Mouse (Mus musculus): ENCODE measurements around the gene Cdh26. TPM values are rescaled to one million over a fixed set of nuclear protein-coding genes. Genes with fewer than 3 reads are reported as not detected.

Gene Cdh26
- polyA plus RNA-seq, 1 experiment from 2014 or later = 0.07 TPM

DNA sequence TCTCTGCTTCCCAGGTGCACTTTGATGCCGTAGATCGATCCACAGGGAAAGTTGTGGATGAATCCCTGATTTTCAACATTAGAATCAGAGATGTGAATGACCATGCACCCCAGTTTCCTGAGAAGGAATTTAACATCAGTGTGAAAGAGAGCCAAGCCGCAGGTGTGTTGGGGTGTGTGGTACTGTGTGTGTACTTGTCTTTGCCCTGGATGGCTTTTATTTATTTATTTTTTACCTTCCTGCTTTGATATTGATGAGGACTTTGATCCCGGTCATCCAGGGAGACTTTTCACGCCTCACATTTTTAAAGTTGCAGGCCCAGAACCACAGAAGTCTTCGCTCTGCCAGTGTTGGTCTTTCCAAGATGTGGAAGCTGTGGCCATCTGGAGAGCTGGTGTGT is 27.1 kb downstream of the Cdh26 start:
- Histone ChIP-seq H3K36me3 (ENCODE audit: control insufficient read depth, insufficient read depth, low read length) (no peaks in the 10 kb centered on the region), H3K27me3 (ENCODE audit: control insufficient read depth, insufficient read depth, low read length) (no peaks in the 10 kb centered on the region), H3K4me3 (ENCODE audit: low read depth, low read length) (no peak overlapping the region), H3K4me2 (ENCODE audit: low read depth, low read length) (no peak overlapping the region), H3K27ac (ENCODE audit: low read depth, low read length) (no peak overlapping the region), H3K4me1 (ENCODE audit: control insufficient read depth, insufficient read depth, low read length) (peaks cover 12% of the 10 kb centered on the region), H3K9me3 (ENCODE audit: control insufficient read depth, low read length) (no peaks in the 10 kb centered on the region), H3K9ac (replicated peaks; ENCODE audit: low read depth, low read length) (no peak overlapping the region)
- WGBS = 96% methylated on average over 6 of the region's 6 CpGs
- no peak for ATAC-seq (ENCODE audit: low read depth)

- Histone ChIP-seq H3K4me1 (ENCODE audit: control insufficient read depth, insufficient read depth, low read length) (peaks cover 3% of the 10 kb centered on the region), H3K4me3 (ENCODE audit: low read depth, low read length) (no peak overlapping the region), H3K27ac (ENCODE audit: low read depth, low read length) (no peak overlapping the region), H3K9me3 (ENCODE audit: control insufficient read depth, low read length) (no peaks in the 10 kb centered on the region), H3K27me3 (ENCODE audit: control insufficient read depth, insufficient read depth, low read length) (no peaks in the 10 kb centered on the region), H3K9ac (replicated peaks; ENCODE audit: low read depth, low read length) (no peak overlapping the region), H3K4me2 (ENCODE audit: low read depth, low read length) (no peak overlapping the region), H3K36me3 (ENCODE audit: control insufficient read depth, insufficient read depth, low read length) (no peaks in the 10 kb centered on the region)
- no peak for ATAC-seq (ENCODE audit: low read depth)
- 66% methylated on average over 5 of the region's 5 CpGs for WGBS
These were observed 30.0 kb downstream of the Cdh26 start for GRCm38 (mm10) chr2:178460353-178460752.

DNA sequence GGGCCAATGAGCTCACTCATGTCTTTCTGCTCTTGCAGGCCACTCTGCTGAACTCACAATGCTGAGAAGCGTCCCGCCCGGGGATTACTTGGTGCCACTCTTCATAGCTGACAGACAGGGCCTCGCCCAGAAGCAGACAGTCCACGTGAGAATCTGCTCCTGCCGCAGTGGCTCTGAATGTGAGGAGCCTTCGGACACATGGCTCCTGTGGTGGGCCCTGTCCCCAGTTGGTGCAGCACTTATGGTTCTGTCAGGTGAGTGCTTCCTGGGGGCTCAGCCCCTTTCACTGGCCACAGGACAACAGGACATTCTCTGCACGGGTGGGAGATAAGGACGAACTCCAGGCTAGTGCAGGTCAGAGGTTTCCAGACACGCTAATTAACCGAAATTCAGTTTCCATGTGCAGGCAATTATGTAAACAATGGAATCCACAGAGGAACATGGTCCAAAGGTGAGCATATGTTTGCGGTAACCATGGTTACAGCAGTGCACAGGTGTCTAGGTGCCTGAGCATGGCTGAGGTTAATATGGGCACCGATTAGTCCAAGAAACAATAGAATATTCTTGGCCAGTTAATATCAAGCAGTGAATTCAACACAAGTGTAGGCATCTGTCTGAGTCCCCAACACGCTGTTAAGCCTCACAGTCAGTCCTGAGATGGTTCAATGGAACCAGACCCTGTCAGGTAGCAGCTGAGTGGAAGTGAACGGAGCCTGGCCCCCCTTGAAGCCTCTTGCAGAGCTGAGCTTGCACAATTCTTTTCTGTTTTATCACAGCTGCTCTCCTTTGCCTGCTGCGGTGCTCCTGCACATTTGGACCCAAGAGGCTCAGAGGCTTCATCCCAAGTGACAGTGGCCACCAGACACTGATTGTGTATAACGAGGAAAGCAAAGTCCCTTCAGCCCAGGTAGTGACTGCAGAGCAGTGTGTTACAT is 41.5 kb downstream of the Cdh26 start:
- Histone ChIP-seq H3K4me1 (ENCODE audit: control insufficient read depth, insufficient read depth, low read length) (no peaks in the 10 kb centered on the region), H3K9me3 (ENCODE audit: control insufficient read depth, low read length) (no peaks in the 10 kb centered on the region), H3K4me3 (ENCODE audit: low read depth, low read length) (no peak overlapping the region), H3K36me3 (ENCODE audit: control insufficient read depth, insufficient read depth, low read length) (no peaks in the 10 kb centered on the region), H3K4me2 (ENCODE audit: low read depth, low read length) (no peak overlapping the region), H3K9ac (replicated peaks; ENCODE audit: low read depth, low read length) (no peak overlapping the region), H3K27me3 (ENCODE audit: control insufficient read depth, insufficient read depth, low read length) (no peaks in the 10 kb centered on the region), H3K27ac (ENCODE audit: low read depth, low read length) (no peak overlapping the region)
- ATAC-seq (ENCODE audit: low read depth) = no peak
- WGBS = 79% methylated on average over 17 of the region's 17 CpGs

DNA sequence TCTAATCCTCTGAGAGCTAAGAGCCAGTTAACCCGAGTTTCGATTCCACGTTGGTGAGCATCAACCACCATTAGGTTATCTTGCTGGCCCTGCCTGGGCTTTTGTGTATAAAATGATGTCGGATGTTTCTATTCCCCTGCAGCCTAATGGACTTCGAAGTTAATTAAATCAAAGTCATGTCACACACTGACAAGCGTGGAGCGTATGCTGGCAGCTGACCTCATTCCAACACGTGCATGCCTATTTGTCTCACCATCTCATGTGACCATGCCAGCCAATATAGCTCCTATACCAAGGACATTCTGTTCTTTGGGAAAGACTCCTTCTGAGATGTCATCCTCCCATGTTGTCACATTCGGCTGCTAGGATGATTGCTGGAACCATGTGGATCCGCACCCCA is 43.6 kb downstream of the Cdh26 start:
- Histone ChIP-seq H3K4me2 (ENCODE audit: low read depth, low read length) (no peak overlapping the region), H3K27me3 (ENCODE audit: control insufficient read depth, insufficient read depth, low read length) (no peaks in the 10 kb centered on the region), H3K9ac (replicated peaks; ENCODE audit: low read depth, low read length) (no peak overlapping the region), H3K4me3 (ENCODE audit: low read depth, low read length) (no peak overlapping the region), H3K9me3 (ENCODE audit: control insufficient read depth, low read length) (no peaks in the 10 kb centered on the region), H3K27ac (ENCODE audit: low read depth, low read length) (no peak overlapping the region), H3K36me3 (ENCODE audit: control insufficient read depth, insufficient read depth, low read length) (no peaks in the 10 kb centered on the region), H3K4me1 (ENCODE audit: control insufficient read depth, insufficient read depth, low read length) (no peaks in the 10 kb centered on the region)
- 77% methylated on average over 10 of the region's 10 CpGs for WGBS
- ATAC-seq (ENCODE audit: low read depth) = no peak

GRCm38 (mm10) chr2:178477228-178477627 is 46.9 kb downstream of the Cdh26 start:
- Histone ChIP-seq H3K4me1 (ENCODE audit: control insufficient read depth, insufficient read depth, low read length) (no peaks in the 10 kb centered on the region), H3K27ac (ENCODE audit: low read depth, low read length) (no peak overlapping the region), H3K4me3 (ENCODE audit: low read depth, low read length) (no peak overlapping the region), H3K9me3 (ENCODE audit: control insufficient read depth, low read length) (no peaks in the 10 kb centered on the region), H3K27me3 (ENCODE audit: control insufficient read depth, insufficient read depth, low read length) (no peaks in the 10 kb centered on the region), H3K4me2 (ENCODE audit: low read depth, low read length) (no peak overlapping the region), H3K9ac (replicated peaks; ENCODE audit: low read depth, low read length) (no peak overlapping the region), H3K36me3 (ENCODE audit: control insufficient read depth, insufficient read depth, low read length) (no peaks in the 10 kb centered on the region)
- no peak for ATAC-seq (ENCODE audit: low read depth)
- 77% methylated on average over 2 of the region's 2 CpGs for WGBS

- no peaks in the 10 kb centered on the region for H3K36me3 ChIP-seq (ENCODE audit: control insufficient read depth, insufficient read depth, low read length)
- no peak overlapping the region for H3K27ac ChIP-seq (ENCODE audit: low read depth, low read length)
- no peak overlapping the region for H3K4me2 ChIP-seq (ENCODE audit: low read depth, low read length)
- no peak overlapping the region for H3K4me3 ChIP-seq (ENCODE audit: low read depth, low read length)
- no peaks in the 10 kb centered on the region for H3K27me3 ChIP-seq (ENCODE audit: control insufficient read depth, insufficient read depth, low read length)
- no peak overlapping the region for H3K9ac ChIP-seq (replicated peaks; ENCODE audit: low read depth, low read length)
- H3K4me1 ChIP-seq (ENCODE audit: control insufficient read depth, insufficient read depth, low read length) = no peaks in the 10 kb centered on the region
- WGBS = 91% methylated on average over 2 of the region's 2 CpGs
- H3K9me3 ChIP-seq (ENCODE audit: control insufficient read depth, low read length) = no peaks in the 10 kb centered on the region
- ATAC-seq (ENCODE audit: low read depth) = no peak
These were observed 48.7 kb downstream of the Cdh26 start for GRCm38 (mm10) chr2:178479011-178479410.

DNA sequence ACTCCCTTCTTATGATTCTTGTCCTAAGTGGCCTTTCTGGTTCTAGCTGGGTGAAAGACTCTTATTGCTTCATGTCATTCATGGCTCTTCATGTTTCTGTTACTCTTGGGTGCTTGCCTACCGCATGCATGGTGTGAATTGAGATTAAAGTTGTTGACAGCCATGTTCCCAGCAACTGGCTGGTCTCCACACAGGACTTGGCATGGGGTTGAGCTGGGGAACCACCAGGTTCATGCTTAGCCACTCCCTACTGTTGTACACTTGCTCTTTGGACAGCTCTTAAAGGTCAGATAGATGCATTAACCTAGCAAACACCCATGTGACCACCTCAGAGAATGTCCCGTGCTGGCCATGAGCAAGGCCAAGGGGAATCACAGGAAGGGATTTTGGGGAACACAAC is 50.6 kb downstream of the Cdh26 start:
- WGBS = 91% methylated on average over 2 of the region's 2 CpGs
- no peaks in the 10 kb centered on the region for H3K9me3 ChIP-seq (ENCODE audit: control insufficient read depth, low read length)
- H3K27me3 ChIP-seq (ENCODE audit: control insufficient read depth, insufficient read depth, low read length) = no peaks in the 10 kb centered on the region
- no peak overlapping the region for H3K4me3 ChIP-seq (ENCODE audit: low read depth, low read length)
- no peaks in the 10 kb centered on the region for H3K4me1 ChIP-seq (ENCODE audit: control insufficient read depth, insufficient read depth, low read length)
- ATAC-seq (ENCODE audit: low read depth) = no peak
- H3K9ac ChIP-seq (replicated peaks; ENCODE audit: low read depth, low read length) = no peak overlapping the region
- no peaks in the 10 kb centered on the region for H3K36me3 ChIP-seq (ENCODE audit: control insufficient read depth, insufficient read depth, low read length)
- H3K27ac ChIP-seq (ENCODE audit: low read depth, low read length) = no peak overlapping the region
- no peak overlapping the region for H3K4me2 ChIP-seq (ENCODE audit: low read depth, low read length)

- no peak overlapping the region for H3K27ac ChIP-seq (ENCODE audit: low read depth, low read length)
- H3K9me3 ChIP-seq (ENCODE audit: control insufficient read depth, low read length) = no peaks in the 10 kb centered on the region
- no peak overlapping the region for H3K4me3 ChIP-seq (ENCODE audit: low read depth, low read length)
- no peak overlapping the region for H3K4me2 ChIP-seq (ENCODE audit: low read depth, low read length)
- H3K36me3 ChIP-seq (ENCODE audit: control insufficient read depth, insufficient read depth, low read length) = no peaks in the 10 kb centered on the region
- 54% methylated on average over 10 of the region's 10 CpGs for WGBS
- H3K4me1 ChIP-seq (ENCODE audit: control insufficient read depth, insufficient read depth, low read length) = no peaks in the 10 kb centered on the region
- ATAC-seq (ENCODE audit: low read depth) = no peak
- no peaks in the 10 kb centered on the region for H3K27me3 ChIP-seq (ENCODE audit: control insufficient read depth, insufficient read depth, low read length)
- H3K9ac ChIP-seq (replicated peaks; ENCODE audit: low read depth, low read length) = no peak overlapping the region
These were observed 53.1 kb downstream of the Cdh26 start for GRCm38 (mm10) chr2:178483462-178483861.

DNA sequence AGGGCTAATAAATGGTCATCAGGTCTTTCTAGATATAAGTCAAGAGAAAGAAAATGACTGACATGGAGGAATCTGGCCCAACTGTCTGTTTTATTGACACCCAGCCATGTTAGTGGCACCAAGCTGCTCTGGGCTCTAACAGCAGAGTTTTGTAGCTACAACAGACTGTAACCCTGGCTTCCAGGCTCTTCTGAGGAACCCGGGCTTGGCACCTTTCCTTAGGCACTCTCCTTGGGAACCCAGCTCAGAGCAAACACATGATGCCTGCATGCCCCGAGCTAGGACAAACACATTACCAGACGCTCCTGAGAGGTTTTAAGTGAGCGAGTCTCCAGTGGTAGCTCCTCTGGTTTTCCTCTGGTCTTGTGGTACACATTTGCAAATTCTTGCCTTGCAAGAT is 57.9 kb downstream of the Cdh26 start:
- Histone ChIP-seq H3K4me3 (ENCODE audit: low read depth, low read length) (no peak overlapping the region), H3K4me1 (ENCODE audit: control insufficient read depth, insufficient read depth, low read length) (0 out of 2 replicates have a peak, but pooled peaks cover 3% of the 10 kb centered on the region), H3K27ac (ENCODE audit: low read depth, low read length) (no peak overlapping the region), H3K36me3 (ENCODE audit: control insufficient read depth, insufficient read depth, low read length) (no peaks in the 10 kb centered on the region), H3K27me3 (ENCODE audit: control insufficient read depth, insufficient read depth, low read length) (no peaks in the 10 kb centered on the region), H3K4me2 (ENCODE audit: low read depth, low read length) (no peak overlapping the region), H3K9ac (replicated peaks; ENCODE audit: low read depth, low read length) (no peak overlapping the region), H3K9me3 (ENCODE audit: control insufficient read depth, low read length) (no peaks in the 10 kb centered on the region)
- ATAC-seq (ENCODE audit: low read depth) = no peak
- 76% methylated on average over 4 of the region's 4 CpGs for WGBS

Data from neural tube, embryonic 14.5 days (tissue).